Mouse (Mus musculus): Measurements from ENCODE around the gene Pip5k1c.

Gene Pip5k1c

GRCm38 (mm10) chr10:81323141-81323775 lies 30.5 kb downstream of the Pip5k1c start:
- DNase-seq (ENCODE audit: low spot score), result no peak

GRCm38 (mm10) chr10:81323791-81324530 lies 31.2 kb downstream of the Pip5k1c start:
- no peak for DNase-seq (ENCODE audit: low spot score)

- DNase-seq (ENCODE audit: low spot score), result no peak
Measured at GRCm38 (mm10) chr10:81325176-81325575, 32.4 kb downstream of the Pip5k1c start.

- no peak for DNase-seq (ENCODE audit: low spot score)
Measured at GRCm38 (mm10) chr10:81325781-81326180, 33.0 kb downstream of the Pip5k1c start.

- no peak for DNase-seq (ENCODE audit: low spot score)
Measured at GRCm38 (mm10) chr10:81326858-81327257, 34.1 kb downstream of the Pip5k1c start.

- no peak for DNase-seq (ENCODE audit: low spot score)
Measured at GRCm38 (mm10) chr10:81327959-81328358, 35.2 kb downstream of the Pip5k1c start.

- DNase-seq (ENCODE audit: low spot score), result no peak
Measured at GRCm38 (mm10) chr10:81328386-81328785, 35.6 kb downstream of the Pip5k1c start, which contains the start of gene Tbxa2r. Tbxa2r (plus strand) TSS chr10:81328731.

- no peak for DNase-seq (ENCODE audit: low spot score)
Measured at GRCm38 (mm10) chr10:81329194-81329975, 36.6 kb downstream of the Pip5k1c start.

GRCm38 (mm10) chr10:81330007-81330406 lies 37.2 kb downstream of the Pip5k1c start:
- no peak for DNase-seq (ENCODE audit: low spot score)

GRCm38 (mm10) chr10:81332277-81332676 lies 39.5 kb downstream of the Pip5k1c start:
- no peak for DNase-seq (ENCODE audit: low spot score)

GRCm38 (mm10) chr10:81334324-81334723 lies 41.6 kb downstream of the Pip5k1c start:
- DNase-seq (ENCODE audit: low spot score), result no peak

- no peak for DNase-seq (ENCODE audit: low spot score)
Measured at GRCm38 (mm10) chr10:81335393-81336340, 42.9 kb downstream of the Pip5k1c start.

GRCm38 (mm10) chr10:81336558-81336957 lies 43.8 kb downstream of the Pip5k1c start:
- no peak for DNase-seq (ENCODE audit: low spot score)

GRCm38 (mm10) chr10:81340551-81341332 lies 48.0 kb downstream of the Pip5k1c start:
- no peak for DNase-seq (ENCODE audit: low spot score)

GRCm38 (mm10) chr10:81341333-81341949 lies 48.7 kb downstream of the Pip5k1c start:
- no peak for DNase-seq (ENCODE audit: low spot score)

GRCm38 (mm10) chr10:81342686-81343505 lies 50.1 kb downstream of the Pip5k1c start, which contains the start of gene Gipc3:
Gipc3 (minus strand) TSS chr10:81343266.
- DNase-seq (ENCODE audit: low spot score), result no peak

- DNase-seq (ENCODE audit: low spot score), result no peak
Measured at GRCm38 (mm10) chr10:81344421-81345161, 51.8 kb downstream of the Pip5k1c start.

- no peak for DNase-seq (ENCODE audit: low spot score)
Measured at GRCm38 (mm10) chr10:81345162-81345534, 52.4 kb downstream of the Pip5k1c start.

All from spleen, adult 12 weeks (tissue).